Mouse (Mus musculus): ENCODE measurements around the gene Slc44a3. TPM values are rescaled to one million over a fixed set of nuclear protein-coding genes. Genes with fewer than 3 reads are reported as not detected.
A peak's percentile ranks its signal among the peaks of the same experiment; 100 is the strongest.

The Slc44a3 gene
- total RNA-seq (2021) = 24.0 and 25.1 TPM in 2 replicates
- long read RNA-seq, transcript Slc44a3-201 (15 exons, 2,620 nt) = major isoform, 14 of 27 reads
- long read RNA-seq, partial matches to known transcripts = 7 of 27 reads
- long read RNA-seq, other reads (novel, unspliced or antisense) = 6 of 27 reads

- DNase-seq = peak; percentile 58
Observed at GRCm38 (mm10) chr3:121532176-121532575, at the start of gene Slc44a3. TSS of gene Slc44a3 (minus strand) at chr3:121532404.

DNA sequence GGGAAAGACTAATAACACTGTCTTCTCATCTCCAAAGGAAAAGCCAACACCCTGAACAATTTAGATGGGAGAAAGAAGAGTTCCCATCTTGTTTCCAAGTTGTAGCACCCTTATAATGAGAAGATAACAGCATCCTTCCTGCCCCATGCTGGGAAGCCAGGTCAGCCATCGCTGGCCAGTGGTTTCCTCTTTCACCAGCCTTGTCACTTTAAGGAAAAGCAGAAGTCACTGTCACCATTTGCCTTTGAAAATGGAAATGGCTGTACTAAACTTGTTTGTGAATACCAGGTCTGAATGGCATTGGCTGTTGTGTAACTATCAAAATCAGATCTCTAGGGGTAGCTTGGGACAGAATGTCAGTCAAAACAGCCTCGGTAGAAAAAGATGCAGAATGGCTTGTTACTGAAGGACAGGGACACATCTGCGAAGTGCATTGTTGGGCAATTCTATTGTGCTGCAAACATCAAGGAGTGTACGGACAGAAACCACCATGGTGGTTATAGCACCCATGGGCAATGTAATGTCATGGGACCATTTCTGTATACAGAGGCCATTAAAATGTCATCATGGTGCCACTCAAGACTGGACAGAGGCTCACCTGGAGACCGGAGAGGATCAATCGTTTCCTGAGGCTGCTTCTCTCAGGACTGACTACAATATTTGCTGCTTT is 47.8 kb upstream of the Slc44a3 start:
- no peak for DNase-seq

DNA sequence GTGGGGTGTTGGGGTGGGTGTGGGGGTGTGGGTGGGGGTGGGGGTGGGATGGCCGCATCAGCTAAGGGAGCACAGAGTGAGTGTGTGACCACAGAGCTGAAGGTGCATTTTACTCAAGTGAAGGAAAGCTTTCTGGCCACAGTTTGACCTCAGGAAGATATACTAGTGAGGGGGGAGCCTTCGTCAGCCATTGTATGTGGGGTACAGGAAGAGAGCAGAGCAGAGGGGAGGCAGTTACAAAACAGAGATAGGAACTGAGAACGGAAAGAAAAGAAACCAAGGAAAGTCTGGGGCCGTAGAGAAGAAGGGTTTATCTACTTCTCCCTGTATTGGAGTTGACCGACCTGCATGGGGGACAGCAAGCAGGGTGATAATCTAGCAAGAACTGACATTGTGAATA is 47.2 kb upstream of the Slc44a3 start:
- DNase-seq = no peak

- DNase-seq = no peak
Observed at GRCm38 (mm10) chr3:121578706-121579105, 46.5 kb upstream of the Slc44a3 start.

GRCm38 (mm10) chr3:121577641-121578040 is 45.4 kb upstream of the Slc44a3 start:
- no peak for DNase-seq

DNA sequence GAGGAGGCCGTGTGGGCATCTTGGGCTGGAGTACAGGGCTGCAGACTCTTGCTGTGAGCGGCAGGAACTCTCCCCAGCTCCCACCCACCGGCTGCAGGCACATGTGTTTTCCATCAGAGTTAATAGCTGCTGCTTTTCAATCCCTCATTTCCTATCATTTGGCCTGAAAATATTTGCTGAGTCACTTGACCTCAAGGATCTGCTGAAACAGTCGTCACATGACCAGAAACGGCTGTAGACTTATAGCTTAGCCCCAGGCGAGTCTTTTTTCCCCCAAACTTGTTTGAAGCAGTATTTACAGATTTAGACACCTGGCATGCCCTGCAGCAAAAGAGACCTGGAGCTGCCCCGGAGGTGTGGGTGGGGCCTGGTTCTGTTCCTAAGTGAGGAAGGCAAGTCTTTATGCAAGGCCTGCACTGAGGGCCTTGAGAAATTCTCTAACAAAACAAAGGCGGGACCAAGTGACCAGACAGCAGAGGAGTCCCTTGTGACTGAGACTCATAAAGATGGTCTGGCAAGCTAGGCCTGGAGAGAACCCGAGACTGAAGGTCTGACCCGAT is 44.9 kb upstream of the Slc44a3 start:
- no peak for DNase-seq

DNA sequence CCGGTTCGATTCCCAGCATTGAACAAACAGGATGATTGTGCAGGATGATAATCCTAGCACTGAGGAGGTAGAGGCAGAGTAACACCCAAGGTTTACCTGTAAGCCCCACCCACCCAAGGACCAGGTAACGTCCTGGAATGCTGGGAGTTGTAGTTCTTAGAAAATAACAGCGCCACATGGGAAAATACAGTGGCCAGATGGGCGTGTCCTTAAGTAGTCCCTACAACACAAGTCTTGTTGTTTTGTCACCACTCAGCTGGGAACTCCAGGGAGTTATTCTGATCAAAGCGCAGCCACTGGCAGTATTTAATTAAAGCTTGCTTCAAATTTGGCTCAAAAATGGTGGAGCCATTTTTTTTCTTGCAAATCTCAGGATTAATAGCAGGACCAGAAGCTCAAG is 44.2 kb upstream of the Slc44a3 start:
- no peak for DNase-seq

DNA sequence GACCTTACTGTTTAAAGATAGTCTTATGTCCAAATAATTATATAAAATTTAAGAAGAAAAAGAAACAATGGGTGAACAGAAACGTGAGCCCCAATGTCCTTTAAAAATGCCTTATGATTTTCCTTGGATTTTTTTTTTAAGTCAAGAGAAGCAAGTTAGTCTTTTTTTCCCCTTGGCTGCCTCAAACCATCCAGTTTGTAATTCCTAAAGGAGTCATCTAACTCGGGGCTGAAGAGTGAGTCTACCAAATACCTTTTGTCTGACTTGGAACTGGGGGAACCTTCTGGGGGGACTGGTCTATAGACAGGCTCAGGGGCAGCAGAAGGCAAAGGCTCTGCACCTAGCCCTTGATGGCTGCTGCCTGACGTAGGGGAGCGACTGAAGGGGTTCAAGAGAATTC is 42.2 kb upstream of the Slc44a3 start:
- no peak for DNase-seq

- no peak for DNase-seq
Observed at GRCm38 (mm10) chr3:121573858-121574257, 41.7 kb upstream of the Slc44a3 start.

DNA sequence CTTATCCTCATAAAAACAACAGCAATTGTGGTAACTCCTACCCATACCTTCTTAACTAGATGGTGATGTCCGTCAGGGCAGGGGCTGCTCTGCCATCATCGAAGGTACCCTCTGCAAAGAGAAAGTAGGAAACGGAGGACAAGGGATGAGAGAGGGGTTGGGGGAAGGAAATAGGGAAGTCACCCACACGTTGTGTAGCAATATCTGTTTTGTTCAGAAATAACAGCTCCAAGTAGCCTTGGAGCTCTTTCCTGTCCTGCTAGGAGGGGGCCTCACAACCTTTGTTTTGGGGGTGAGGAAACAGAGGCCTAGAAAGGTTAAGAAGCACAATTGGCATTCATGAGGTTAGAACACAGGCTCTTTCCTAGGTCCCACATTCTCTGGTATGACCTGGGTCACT is 39.3 kb upstream of the Slc44a3 start:
- no peak for DNase-seq

- no peak for DNase-seq
Observed at GRCm38 (mm10) chr3:121570623-121571022, 38.4 kb upstream of the Slc44a3 start.

DNA sequence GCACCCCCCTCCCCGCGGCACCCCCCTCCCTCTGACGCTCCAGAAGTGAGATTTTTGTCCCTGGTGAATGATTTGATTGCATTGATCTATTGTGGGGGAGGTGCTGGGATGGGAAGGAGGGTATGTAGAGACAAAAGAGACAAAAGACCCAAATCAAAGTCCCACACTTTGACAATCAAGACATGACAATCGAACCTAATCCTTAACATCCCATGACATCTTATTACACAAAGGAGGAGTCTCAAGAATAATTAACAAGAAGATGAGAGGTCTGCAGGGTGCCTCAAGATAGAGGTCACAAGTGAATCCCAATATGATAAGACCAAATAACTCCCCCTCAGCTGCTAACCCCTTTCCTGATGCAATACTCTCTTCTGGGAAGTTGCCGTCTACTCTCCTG is 37.6 kb upstream of the Slc44a3 start:
- DNase-seq = no peak

DNA sequence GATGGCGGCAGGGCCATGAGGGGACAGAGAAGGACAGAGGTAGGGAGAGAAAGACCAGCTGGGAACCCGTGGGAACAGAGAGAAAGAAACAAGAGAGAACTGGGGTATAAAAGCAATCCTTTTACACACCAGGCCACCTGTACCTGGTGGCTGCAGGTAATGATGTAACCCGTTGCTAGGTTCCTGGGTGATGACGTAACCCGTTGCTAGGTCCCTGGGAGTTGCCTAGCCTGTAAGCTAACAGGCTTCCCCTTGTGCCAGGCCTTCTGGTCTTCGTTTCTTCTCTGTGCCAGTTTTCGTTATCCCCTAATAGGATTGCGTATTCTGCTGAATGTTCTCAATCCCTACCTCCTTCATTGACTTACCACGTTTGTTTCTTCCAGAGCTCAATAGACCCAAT is 36.8 kb upstream of the Slc44a3 start:
- DNase-seq = no peak

- no peak for DNase-seq
Observed at GRCm38 (mm10) chr3:121567904-121568303, 35.7 kb upstream of the Slc44a3 start.

GRCm38 (mm10) chr3:121567337-121567900 is 35.2 kb upstream of the Slc44a3 start:
- no peak for DNase-seq

GRCm38 (mm10) chr3:121566901-121567300 is 34.7 kb upstream of the Slc44a3 start:
- no peak for DNase-seq

DNA sequence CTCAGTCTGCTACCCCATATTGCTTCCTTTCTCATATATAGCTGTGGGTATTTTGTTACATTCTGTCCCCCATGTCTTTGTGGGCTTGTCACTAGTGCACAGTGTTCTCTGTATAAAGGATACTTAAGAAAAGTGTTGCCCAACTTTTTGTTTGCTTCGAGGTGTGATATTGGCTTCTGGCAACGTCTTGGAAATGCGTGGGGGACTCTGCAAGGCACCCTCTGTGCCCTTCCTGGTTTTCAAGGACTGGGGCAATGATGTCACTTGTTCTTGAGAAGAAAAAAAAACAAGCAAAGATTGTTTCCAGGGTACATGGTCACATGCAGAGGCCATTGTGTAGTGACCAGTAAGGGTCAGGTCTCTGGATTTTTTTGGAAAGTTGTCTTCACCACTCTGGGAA is 29.6 kb upstream of the Slc44a3 start:
- no peak for DNase-seq

DNA sequence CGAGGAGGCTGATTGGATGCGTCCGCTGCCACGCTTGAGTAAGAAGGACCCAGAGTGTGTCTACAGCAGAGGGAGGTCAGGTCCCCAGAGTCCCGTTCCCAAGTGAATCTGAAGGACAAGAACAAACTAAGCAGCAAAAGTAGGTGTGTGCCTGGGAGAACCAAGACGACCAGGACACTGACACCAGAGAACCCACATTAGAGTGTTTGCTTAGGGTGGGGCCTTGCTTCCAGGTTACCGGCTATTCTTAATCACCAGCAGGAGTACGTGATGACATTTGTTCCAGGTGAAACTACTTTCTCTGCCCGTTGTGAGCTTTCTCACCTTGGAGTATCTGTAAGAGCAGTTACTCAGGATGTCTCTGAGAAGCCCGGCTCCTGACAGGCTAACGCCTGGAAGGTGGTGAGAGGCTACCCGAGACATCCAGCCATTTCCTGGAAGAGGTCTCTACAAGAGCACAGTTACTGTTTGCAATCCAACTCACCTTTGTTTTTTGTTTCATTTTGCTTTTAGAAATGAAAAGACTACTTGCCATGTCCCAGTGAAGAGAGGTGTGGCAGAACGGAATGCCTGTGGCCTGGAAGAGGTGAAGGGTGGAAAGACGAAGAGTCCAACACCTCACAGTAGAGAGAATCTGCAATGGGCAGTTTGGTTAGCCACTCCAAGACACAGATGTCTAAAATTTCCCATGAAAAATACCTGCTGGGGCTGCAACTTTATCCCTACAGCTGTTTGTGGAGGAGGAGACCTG is 28.1 kb upstream of the Slc44a3 start:
- no peak for DNase-seq

DNA sequence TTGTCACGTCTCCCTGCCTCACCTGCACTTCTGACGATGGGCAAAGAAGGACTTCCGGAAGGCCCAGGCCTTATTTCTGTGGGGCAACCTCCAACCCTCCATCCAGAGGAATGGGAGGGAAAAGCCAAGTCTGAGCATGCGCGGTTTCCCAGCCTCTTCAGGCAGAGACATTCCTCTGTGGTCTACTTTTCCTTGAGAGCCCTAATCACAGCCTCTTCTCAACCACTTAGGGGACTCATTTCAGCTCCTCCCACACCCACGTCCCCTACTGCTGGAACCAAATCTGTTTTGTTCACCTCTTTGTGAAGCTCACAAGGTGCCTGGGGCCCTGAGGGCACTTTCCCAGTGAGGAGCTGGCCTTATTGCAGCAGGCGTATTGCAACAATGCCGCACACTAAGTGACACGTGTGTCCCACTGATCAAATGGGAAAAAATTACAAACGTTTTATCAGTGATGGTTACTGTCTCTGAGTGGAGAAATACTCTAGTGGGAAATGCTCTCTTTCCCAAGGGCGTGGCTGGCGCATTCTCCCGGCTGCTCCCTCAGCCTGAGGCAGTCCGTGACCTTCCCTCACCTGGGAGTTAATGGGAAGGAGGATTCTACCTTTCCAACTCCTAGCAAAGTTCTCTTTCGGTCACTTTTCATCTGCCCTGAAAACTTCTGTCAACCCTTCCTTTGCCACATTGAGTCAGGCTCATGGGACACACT is 27.4 kb upstream of the Slc44a3 start:
- no peak for DNase-seq

DNA sequence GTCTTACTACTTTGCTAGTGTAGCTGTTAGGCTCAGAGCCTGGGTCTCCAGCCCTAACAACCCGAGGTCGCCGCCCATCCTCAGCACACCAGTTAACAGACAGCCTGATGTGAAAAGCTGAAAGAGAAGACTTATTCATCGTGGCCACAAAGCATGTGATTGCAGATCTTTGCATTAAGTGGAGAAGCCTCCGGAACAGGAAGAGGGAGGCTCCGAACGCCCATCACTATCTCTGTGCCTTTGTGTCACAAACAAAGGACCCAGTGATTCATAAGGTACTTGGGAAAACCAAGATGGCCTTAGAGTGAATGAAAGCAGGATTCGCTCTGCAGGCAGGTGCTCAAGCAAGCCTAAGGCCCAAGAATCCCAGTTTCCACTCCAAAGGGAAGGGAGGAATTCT is 26.7 kb upstream of the Slc44a3 start:
- no peak for DNase-seq

DNA sequence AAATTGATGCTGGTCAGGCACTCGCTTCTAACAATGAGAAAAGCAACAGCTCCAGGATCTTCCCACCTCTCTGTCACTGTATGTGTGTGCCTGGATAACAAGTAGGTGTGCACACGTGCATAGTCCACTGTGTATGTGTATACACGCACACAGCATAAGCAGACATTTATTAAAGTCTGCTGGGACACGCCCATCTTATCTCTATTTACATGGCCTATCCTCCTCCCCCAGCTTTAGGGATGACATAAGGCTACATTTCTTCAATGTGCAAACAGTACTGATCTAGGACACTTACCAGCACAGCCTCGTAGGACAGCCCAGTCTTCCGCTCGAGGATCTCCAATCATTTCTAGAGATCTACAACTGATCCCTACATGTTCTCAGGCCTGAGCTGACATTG is 24.1 kb upstream of the Slc44a3 start:
- no peak for DNase-seq

GRCm38 (mm10) chr3:121553294-121553693 is 21.1 kb upstream of the Slc44a3 start:
- DNase-seq = peak; percentile 61
